Mouse (Mus musculus): ENCODE measurements around the gene Cdyl.

Cdyl gene

DNA sequence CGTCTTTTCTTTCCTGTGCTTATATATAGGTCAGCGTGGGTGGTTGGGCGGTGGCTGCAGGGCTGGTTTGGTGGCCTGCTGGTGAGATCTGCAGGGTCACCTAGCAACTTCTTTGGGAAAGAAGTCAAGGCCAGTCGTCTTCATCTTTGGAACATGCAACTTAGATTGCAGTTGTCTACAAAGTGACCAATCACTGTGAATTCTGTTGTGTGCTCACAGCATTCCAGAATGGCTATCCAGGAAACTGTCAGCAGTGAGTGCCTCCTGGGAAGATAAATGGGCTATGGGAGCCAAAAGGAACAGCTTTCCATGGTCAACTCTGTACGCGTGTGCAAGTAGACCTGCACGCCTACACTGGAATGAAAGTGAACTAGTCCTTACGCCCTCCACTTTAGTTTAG, 26.6 kb downstream of the Cdyl start:
- in situ Hi-C loops (cut with MboI, MseI) = no loop called here

DNA sequence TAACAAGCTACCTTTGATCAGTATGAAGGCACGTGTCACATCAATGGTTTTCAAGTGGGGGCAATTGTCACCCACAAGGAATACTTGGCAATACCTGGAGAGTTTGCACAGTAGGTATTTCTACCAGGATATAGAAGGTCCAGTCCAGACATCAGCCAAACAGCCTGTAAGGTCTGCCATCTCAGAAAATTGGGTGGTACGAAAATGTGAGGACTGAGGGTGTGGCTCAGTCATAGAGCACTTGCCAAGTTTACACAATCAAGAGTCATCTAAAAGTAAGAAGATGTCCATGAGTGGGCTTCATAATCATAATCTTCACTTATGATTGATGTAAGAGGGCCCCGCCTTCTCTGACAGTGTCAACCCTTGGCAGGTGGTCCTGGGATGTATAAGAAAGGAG, 29.9 kb downstream of the Cdyl start:
- in situ Hi-C loops (cut with MboI, MseI) = no loop called here

DNA sequence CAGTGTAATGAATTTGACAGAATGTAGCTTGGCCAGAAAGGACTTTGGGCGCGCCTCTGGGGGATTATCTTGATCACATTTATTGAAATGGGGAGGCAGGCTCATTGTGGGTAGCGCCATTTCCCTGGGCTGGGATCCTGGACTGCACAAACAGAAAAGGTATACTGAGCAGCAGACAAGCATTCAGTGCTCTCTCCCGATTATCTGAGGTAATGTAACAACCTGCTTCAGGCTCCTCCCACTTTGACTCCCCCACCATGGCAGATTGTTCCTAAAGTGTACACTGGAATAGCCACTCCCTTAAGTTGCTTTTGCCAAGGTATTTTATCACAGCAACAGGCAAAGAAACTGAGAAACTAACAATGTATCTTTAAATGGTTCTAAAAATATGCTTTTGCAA, 58.0 kb downstream of the Cdyl start:
- in situ Hi-C loops (cut with MboI, MseI) = no loop called here

DNA sequence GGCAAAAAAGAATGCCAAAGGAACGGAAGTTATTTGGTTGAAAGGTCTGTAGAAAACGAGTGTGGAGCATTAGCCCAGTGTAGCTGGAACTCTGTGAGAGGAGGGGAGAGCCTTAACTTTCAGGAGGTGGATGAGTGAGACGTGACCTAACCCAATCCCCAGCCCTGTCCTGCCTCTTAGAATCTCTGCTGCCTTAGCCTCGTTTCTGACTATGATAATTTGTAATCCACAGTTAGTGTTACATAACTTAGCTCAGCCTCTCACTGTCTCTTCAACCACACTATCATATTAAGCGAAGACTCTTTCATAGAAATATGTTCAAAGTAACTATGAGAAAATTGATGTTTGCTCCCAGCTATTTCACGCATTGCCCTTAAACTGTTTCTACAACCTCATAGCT, 59.9 kb downstream of the Cdyl start:
- in situ Hi-C loops (cut with MboI, MseI) = no loop called here

DNA sequence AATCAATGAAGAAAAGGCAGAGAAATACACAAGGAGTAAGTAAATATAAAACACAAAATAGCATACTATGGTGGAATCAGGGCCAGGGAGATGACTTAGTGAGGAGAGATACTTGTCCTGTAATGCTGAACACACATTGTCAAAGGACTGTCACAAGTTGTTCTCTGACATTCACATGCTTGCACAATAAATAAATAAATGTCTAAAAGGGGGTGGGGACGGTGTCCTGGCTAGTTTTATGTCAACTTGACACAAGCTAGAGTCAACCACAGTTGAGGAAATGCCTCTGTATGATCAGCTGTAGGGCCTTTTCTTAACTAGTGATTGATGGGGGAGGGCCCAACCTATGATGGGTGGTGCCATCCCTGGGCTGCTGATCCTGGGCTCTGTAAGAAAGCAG, 63.4 kb downstream of the Cdyl start:
- in situ Hi-C loops (cut with MboI, MseI) = loop anchor here (10.0 kb wide), 1 partner anchor 1162 kb away; no protein-coding TSS in a partner anchor

DNA sequence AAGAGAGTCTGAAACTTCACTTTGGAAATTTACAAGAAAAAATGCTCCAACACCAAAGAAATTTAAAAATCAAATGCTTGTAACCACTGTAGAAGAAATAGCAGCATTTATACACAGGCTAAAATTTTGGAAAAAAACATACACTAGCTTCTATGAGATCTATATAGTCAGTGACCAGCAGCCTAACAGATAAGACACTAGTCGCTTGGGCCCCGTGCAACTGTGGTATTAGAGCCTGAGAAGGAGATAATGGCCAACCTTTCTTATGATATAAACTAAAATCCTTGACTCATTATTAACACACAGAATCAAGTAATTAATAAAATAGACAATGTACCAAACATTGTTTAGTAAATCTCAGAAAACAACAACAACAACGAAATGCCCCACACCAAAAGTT, 66.4 kb downstream of the Cdyl start:
- in situ Hi-C loops (cut with MboI, MseI) = loop anchor here (10.0 kb wide), 1 partner anchor 1159 kb away; no protein-coding TSS in a partner anchor

DNA sequence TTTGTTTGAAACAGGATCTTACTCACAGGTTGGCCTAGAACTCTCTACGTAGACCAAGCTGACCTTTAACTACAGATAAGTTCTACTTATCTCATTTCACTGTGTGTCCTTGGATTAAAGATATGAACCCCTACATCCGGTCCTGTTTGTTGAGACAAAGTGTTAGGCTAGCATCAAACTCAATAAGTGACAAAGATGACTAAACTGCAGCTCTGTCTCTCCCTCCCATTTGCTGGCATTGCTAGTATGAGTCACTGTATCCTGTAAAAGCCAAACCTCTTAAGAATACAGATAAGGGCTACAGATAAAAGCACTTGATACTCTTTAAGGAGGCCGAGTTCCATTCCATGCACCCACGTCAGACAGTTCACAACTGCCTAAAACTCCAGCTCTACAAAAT, 72.5 kb downstream of the Cdyl start:
- in situ Hi-C loops (cut with MboI, MseI) = no loop called here

DNA sequence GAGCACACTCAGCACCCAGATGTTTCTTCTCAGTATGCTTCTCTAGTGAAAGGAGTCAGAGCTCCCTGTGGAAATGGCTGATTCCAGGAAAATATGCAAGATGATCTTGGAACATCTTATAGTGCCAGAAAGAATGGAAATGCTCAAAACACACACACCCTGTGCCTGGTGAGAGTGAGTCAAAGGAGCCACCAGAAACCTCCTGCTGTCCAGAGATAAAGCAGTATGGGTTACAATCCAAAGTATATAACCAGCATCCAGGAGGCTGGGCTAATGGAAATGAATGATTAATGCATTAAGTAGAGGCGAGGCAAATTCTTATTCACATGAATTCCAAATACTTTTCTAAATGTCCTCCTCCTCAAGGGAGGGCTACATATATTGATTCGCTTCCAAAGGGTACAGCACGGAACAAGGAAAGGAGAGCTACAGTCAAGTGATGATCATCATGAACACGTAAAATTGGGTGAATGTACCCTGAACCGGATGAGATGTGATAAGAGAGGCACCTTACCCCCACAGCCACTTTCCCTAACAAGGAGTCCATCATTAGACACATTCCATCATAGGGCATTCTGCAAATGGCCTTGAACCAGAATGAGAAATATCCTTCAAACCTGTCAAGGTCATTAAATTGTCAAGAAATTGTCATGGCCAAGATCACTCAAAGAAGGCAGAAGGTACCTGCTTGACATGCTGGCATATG, 73.4 kb downstream of the Cdyl start:
- in situ Hi-C loops (cut with MboI, MseI) = no loop called here

DNA sequence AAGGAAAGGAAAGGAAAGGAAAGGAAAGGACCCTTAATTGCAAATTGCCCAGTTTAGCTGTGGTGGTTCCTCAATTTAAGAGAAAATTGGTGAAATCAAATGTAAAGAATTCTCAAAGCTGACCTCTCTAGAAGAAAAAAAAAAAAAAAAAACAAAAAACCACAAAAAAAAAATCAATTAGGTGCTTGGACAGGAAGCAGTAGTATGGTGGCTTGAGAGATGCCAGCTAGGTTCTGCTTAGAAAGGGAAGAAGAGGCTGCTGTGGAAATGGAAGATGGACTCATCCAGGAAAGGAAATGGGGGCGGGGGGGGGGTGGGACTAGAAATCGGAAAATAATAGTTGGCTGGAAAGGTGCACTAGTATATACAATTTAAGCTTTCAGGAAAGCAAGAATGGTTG, 77.9 kb downstream of the Cdyl start:
- in situ Hi-C loops (cut with MboI, MseI) = no loop called here

DNA sequence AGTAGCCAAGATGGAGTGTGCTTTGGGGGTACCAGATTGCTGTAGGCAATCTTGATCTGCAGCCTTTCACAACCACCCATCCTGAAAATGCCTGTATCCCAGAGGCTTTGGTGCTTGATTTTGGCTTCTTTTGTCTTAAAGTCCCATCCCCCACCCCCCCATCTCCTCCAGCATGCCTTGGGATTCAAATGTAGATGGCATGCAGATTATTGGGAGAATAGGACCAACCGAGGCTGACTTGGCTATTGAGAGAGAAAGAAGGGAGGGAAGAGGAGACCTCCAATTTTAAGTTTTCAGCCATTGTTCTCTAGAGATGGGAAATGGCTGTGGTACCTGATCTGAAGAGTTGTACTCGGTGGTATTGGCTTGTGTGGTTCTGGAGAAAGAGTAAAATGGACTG, 78.6 kb downstream of the Cdyl start:
- in situ Hi-C loops (cut with MboI, MseI) = no loop called here

DNA sequence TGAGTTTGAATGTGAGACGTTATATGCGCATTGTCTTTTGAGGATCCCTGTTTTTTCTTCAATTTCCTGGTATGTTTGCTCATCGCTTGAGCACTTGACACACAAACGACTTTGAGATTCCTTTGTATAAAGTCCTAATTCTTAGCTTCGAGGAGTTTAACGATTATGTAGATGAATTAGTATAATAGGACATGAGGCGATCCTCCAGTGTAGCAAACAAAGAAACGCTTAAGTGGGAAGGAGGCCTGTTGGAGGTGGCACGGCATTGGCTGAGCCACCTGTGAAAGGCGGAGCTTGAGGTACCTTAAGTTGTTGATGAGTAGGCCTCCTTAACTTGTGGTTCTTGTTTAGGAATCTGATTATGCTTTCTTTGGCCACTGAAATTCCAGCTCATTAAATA, 79.8 kb downstream of the Cdyl start:
- in situ Hi-C loops (cut with MboI, MseI) = no loop called here

DNA sequence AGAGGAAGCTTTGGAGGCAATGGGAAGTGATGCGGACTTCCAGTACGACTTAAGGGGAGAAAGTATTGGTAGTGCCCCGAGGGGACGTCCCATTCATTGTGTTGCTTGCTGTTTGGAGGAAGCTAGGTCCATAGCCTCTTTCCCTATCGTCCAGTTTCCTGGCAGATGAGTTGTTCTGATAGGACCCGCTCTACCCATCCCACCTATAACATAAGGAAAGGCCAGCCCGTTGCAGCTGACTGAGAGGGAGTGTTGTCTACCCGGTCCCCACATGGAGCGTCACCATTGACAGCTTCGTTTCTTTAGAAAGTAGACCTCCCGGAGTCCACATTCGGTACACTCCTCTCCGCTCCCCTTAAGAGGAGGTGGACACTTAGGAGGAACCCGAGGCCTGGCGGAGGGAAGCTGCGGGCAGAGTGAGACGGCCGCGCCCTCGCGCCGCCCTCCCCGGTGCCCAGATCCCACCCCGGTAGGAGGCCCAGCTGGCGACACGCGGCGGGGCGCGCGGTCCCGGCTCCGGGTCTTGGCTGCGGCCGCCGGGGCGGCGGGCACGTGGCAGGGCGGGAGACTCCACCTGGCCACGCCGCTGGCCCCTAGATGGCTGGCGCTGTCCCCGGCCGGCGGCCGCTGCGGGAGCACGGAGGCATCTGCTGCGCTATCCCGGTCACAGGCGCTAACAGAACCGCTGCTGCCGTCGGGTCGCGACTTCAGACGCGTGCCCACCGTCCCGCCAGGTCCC, 80.8 kb downstream of the Cdyl start:
- in situ Hi-C loops (cut with MboI, MseI) = loop anchor here (10.0 kb wide), 2 partner anchors 1606 to 1736 kb away; partner anchors contain the start of genes Ripk1, Serpinb6a and Tubb2b

DNA sequence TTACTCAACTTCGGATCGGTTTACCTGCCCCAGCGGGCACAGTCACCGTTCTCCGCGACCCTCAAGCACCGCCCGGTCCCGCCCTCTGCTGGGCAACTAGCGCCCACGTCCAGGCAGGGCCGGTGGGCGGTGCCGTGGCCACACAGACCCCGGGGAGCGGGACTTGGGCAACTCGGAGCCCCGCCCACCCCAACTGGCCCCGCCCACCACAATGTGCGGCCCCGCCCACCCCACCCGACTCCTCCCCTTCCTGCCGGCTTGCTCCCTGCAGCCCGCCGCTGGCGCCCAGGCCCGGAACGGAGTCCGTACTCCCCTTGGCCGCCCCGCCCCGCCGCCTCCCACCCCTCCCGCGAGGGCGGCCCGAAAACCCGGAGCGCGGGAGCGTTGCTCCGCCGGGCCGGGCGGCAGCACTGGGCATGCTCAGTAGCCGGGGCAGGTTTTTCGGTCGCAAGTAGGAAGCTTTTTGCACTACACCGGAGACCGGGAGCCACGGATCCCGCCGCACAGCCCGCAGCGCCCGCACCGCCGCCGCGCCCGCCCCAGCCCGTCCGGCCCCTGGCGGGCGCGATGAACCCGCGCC, 81.5 kb downstream of the Cdyl start:
- in situ Hi-C loops (cut with MboI, MseI) = loop anchor here (10.0 kb wide), 2 partner anchors 1606 to 1736 kb away; partner anchors contain the start of genes Ripk1, Serpinb6a and Tubb2b

DNA sequence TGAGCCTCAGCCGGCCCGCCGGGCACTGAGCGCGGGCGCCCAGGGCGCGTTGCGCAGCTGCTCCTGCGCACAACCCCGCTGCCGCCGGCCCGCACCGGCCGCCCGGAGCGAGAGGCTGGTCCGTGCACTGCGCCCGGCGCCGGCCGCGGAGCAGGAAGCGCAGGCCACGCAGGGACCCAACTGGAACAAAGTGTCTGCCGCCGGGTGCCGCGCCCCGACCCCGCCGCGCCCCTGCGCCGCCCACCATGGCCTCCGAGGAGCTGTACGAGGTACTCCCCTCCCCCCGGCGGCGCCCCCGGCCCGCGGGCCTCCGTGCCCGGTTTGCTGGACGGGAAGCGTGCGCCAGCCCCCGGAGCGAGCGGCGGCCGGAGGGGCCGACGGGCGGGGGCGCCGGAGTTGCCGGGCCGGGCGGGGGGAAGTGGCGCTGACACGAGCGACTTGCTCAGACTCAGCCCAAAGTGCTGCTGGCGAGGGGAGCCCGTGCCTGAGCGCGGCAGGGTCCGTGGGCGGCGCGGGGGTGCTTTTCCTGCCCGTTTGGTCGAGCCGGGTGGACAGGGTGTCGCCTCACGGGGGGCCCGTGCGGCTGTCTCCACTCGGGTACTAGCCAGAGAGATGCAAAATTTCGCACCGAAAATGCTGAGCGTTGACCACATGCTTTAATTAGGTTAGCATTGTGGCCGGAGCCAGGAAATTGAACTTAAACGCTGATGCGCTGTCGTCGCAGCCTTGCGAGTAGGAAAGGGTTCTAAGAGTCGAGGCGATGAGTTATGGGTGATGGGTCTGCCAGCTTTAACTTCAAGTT, 82.2 kb downstream of the Cdyl start:
- in situ Hi-C loops (cut with MboI, MseI) = loop anchor here (10.0 kb wide), 2 partner anchors 1607 to 1737 kb away; partner anchors contain the start of genes Ripk1, Serpinb6a and Tubb2b

DNA sequence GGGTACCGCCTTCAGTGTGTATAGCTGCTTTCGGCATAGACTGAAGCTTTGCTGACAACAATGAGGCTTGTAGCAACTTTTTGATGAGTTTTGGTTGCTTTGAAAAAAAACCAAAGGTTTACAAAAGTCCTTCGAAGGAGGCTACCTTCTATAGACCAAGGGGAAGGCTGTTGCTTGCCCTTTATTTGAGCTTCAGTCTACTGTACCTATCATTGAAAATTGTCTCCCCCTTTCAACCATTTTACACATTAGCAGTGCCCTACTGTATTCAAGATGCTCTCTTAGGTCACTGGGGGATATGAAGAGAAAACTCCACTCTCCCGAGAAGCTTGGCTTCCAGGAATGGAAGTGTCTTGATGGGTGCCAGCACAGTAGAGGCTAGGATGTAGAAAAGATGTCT, 83.1 kb downstream of the Cdyl start:
- in situ Hi-C loops (cut with MboI, MseI) = loop anchor here (10.0 kb wide), 2 partner anchors 1608 to 1738 kb away; partner anchors contain the start of genes Ripk1, Serpinb6a and Tubb2b

DNA sequence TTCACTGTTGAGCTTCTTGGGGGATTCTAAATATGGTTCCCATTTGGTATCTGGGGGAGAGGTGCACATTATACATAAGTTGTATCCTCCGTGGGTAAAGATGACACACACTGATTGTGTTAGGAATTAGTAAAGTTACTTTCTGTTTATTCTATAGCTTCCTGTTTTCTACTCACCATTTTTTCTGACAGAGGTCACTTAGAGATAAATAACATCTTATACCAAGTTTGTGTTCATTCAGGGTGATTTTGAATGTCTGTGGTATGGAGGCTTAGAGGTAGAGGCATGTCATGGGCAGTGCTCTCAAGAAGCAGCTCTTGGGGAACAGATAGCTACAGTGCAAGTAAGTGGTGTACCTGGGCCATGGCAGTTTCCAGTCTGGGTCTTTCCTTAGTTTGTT, 83.6 kb downstream of the Cdyl start:
- in situ Hi-C loops (cut with MboI, MseI) = loop anchor here (10.0 kb wide), 2 partner anchors 1608 to 1738 kb away; partner anchors contain the start of genes Ripk1, Serpinb6a and Tubb2b

DNA sequence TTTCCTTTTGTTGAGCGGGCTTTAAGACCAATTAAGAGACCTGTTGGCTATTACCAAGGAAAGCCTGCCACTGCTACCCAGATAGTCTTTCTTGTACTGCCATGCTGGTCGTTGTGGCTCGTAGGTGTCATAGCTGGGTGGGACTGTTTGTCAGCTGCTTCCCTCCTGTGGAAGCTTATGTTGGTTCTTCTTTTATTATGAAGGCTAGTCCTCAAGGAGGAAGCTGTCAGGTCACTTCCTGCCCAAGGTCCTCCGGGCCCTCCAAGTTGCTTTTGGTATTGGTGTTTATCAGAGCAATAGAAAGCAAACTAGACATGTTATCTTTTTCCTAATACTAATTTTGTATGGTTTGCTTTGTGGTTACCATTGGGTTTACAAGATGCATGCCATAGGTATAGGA, 89.6 kb downstream of the Cdyl start:
- in situ Hi-C loops (cut with MboI, MseI) = loop anchor here (10.0 kb wide), 2 partner anchors 1614 to 1744 kb away; partner anchors contain the start of genes Ripk1, Serpinb6a and Tubb2b

DNA sequence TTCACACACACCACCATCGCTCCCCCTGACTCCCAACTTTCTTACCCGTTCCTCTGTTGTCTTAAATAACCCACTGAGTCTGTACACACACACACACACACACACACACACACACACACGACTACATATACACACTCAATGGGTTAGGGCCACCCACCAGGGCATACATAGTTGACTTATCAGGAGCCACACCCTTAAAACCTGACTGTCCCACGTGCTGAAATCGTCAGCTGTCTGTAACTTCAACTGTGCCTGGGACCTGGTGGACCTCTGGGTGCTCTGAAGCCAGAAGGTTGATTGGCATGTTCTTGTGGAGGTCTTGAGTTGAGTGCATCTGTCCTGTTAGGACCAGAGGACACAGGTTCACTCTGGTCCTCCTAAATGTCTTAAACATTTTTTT, 90.0 kb downstream of the Cdyl start:
- in situ Hi-C loops (cut with MboI, MseI) = loop anchor here (10.0 kb wide), 3 partner anchors 1615 to 1745 kb away; partner anchors contain the start of genes Ripk1, Serpinb6a, Tubb2a and Tubb2b

DNA sequence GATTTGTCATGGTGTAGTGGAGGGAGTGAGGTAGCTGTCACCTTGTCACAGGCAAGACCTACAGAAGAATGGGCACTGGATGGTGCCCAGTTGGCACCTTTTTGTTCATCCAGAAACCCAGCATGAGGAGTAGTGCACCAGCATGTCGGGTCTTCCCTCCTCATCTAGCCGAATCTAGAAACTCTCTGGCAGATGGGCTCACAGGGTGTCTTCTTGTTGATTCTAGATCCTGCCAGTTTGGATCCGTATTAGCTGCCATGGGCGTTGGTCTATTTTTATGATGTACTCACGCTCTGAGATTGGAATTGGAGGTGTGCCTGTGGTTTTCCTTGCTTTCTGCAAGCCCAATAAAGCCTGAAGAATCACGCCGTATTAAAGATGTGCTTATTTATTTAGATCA, 92.4 kb downstream of the Cdyl start:
- in situ Hi-C loops (cut with MboI, MseI) = loop anchor here (10.0 kb wide), 1 partner anchor 1677 kb away; the partner anchor contains the start of gene Tubb2a

DNA sequence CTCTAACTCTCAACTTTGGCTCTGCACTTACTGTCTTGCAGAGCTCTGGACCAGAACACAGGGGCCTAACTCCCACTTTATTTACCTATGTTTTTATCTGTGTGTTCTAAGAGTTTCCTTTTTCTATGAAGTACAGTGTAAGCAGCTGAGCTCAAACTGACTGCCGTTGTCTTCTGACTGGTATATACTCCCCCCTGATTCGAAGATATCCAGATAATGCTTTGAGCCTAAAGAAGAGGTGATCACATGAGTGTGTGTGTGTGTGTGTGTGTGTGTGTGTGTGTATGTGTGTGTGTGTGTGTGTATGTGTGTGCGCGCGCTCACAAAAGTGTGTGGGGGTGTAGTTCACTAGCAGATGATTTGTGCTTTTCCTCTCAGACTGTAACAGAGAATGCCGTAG, 95.4 kb downstream of the Cdyl start:
- in situ Hi-C loops (cut with MboI, MseI) = loop anchor here (5.0 to 10.0 kb wide), 2 partner anchors 107 to 1680 kb away; partner anchors contain the start of gene Tubb2a
